Mouse (Mus musculus) layer of hippocampus, adult 18-20 months (tissue): Measurements from ENCODE around the gene Reep3. TPM values are rescaled to one million over a fixed set of nuclear protein-coding genes. Genes with fewer than 3 reads are reported as not detected.

Experiments used
- DNase-seq, 2 experiments: peaks; one replicate each; pipeline ENCODE4 v3.0.0; 2022; ENCODE audit warnings: low spot score in 2 of 2
- total RNA-seq, 2 experiments: library from RNA; stranded (reverse); gene quantifications; 2 replicates each; pipeline ENCODE4 v1.2.3; 2021

Reep3 gene
- total RNA-seq, 2 experiments from 2014 or later, result 18.0 to 20.6 TPM

DNA sequence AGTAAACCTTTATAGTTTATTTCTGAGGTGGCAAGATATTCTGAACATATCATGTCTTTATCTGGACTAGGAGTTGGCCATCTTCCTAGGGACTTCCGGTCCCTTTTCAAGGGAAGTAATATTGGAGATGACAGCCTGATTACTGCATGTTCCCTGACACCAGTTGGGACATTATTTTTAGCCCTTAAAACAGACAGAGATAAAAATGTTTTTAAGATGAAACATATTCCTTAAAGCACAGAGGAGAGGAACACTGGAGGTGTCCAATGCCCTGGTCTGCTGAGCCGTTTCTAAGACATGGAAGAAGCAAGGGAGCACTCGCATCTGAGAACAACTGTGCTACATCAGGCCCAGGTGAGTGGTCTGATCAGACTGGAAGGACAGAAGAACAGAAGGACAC is 119.7 kb downstream of the Reep3 start:
- DNase-seq, result peak in 1 of 2 experiments; percentile 7

DNA sequence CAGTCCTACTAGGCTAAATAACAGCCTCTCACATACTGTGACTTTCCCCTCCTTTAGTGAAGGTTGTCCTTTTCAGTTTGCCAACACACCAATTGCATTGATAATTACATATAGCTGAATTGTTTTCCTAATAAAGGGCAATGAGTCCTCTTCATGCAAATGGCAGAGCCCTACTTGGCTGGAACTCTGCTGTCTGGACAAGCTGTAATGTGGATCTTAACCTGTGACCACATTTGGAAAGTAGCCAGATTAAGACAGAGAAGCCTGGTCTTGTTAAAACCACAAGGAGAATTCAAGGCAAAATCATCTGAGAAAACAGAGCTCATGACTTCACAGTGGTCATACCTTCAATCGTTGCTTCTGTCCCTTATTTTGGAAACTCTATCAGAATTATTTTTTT is 121.3 kb downstream of the Reep3 start:
- DNase-seq, result no peak

DNA sequence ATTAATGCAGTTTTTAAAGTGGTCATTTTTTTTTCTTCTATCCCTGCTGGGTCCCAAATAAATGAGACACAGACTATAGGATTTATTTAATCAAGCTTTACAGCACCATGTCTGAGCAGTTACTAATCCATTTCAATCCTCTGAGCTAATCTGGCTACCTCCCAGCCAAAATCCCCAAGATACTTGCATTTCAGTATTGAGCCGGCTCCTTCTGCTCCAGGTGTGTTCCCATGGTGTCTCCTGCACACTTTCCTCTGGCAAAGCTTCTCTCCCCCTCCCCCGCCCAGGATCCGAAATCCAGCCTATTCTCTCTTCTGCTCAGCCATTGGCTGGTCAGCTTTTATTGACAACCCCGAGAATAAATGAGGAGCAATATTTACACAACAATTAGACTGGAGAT is 122.3 kb downstream of the Reep3 start:
- DNase-seq, result no peak

DNA sequence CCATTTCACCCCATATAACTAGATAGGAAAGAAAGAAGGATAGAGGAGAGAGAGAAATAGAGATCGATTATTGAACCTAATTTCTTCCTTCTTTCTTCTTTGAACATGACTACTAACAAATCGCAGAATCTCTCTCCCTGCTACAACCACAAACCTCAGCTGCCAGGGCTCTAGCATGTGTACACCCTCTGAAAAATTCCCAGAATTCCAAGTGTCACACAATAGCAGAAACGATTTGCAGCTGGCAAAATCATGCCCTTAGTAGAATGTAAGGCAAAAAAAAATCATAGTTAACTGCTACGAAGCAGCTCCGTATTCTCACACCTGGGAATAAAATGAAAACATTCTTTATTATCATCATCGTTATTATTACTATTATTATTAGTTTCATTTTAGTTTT is 122.9 kb downstream of the Reep3 start:
- DNase-seq, result no peak

DNA sequence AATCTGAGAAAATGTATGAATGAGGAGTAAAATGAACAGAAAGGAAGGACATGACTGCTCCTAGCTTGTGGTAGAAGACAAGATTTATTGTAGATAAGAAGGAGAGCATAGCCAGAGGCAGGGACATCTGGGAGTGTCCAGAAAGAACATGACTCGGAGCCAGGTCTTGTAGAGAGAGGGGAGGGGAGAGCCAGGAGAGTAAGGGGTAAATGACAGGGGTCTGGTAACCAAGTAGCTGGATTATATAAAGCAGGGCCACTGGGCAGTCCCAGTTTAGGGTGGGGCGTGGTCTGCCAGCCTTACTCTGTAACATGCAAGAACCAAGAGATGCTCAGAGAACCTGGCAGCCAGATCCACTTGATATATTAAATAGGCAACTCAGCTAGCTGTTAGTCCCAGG is 123.5 kb downstream of the Reep3 start:
- DNase-seq, result no peak

DNA sequence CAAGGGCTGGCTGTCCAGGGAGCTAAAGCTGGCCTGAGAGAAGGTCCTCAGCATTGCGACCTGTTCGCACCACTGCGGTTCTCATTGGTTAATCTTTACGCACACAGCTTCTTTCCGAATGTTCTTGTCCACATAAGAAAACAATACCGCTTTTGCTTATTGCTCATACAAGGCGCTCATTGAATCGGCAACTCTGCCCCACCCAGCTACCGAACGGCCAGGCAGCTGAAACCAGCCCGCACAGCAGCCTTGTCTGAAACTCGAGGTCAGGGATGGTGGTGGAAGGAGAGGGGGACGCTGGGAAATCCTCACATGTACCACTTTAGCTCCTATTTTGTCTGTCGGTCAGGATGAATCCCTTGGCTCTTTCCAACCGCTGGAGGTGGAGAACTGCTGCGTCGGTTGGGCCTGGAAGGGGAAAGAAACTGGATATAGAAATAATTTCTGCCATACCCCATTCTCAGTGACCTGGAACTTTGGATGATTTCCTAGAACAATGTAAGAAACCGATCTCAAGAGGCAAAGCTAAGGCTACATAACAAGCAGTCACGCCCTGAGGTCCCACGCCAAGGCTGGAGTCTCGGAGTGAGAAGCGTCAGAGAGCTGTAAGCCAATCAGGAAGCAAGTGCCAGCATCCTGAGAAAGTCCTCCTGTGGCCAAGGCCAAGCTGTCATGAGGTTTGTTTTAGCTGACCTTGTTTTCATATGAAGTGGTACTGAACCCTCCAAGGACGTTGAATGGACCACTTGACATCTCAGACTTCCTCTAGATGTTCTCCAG is 126.2 kb downstream of the Reep3 start:
- no peak for DNase-seq

DNA sequence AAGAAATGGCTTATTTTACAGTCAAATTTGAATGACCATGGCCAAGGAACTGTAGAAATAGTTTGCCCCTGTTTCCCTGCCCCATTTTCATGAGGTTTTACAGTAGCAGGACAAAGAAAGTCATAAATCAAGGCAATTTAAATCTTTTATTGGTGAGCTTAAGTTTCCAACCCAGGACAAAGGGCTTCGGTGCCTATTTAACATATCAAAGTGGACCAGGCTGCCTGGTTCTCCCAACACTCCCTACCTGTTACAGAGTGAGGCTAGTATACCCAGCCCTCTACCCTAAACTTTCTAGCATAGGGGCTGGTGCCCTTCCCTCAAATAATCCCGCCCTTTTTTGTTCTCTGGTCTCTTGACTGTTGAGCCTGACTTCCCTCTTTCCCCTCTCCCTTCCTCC is 127.2 kb downstream of the Reep3 start:
- no peak for DNase-seq

DNA sequence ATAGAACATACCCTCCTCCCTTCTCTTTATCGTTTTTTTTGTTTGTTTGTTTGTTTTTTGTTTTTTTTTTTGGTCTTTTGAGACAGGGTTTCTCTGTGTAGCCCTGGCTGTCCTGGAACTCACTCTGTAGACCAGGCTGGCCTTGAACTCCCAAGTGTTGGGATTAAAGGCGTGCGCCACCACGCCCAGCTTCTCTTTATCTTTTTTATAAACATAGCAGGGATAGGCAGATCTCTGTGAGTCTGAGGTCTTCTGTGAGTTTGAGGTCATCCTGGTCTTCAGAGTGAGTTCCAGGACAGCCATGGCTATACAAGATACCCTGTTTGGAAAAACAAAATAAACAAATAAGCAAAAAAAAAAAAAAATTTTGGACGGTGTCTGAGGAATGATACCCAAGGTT is 127.7 kb downstream of the Reep3 start:
- DNase-seq, result no peak

DNA sequence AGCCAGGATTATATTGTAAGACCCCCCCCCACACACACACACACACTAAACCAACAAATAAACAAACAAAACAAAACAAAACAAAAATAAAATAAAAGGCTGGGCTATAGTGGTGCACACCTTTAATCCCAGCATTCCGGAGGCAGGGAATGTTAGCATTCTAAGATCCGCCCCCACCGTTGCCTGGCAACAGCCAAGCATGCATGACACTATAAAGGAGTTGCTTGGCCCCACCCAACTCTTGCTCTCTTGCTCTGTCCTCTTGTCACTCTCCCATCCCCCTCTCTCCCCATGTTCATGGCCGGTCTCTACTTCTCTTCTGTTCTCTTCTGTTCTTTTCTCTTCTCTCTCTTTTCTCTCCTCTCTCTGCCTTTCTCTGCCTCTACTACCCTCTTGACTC is 128.2 kb downstream of the Reep3 start:
- no peak for DNase-seq

DNA sequence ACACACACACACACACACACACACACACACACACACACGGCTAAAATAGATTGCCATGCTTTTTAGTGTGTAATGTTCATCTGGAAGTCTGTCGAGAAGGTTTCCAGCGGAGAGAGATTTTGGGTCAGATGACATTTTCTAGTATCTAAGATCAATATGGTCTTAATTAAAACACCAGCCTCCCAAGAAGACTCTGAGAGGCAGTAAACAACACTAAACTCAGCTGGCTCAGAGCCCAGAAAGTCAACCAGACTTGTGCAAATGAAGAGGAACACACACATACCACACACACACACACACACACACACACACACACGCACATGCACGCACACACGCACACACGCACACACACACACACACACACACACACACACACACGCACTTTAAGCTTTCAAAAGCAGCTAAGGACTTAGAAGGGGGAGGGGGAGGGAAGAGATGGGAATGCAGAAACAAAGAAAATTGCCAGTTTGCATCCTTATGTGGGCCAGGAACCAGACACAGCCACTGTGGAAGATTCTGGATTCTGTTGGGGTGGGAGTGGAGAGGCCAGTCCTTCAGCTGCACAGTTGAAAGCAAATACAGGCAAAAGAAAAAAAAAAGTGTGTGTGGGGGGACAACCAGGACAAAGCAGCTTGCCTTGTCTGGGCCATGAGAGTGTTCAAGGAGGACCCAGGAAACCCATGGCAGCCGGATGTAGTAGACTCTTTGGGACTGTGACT is 130.2 kb downstream of the Reep3 start:
- DNase-seq, result peak in 1 of 2 experiments; percentile 25

DNA sequence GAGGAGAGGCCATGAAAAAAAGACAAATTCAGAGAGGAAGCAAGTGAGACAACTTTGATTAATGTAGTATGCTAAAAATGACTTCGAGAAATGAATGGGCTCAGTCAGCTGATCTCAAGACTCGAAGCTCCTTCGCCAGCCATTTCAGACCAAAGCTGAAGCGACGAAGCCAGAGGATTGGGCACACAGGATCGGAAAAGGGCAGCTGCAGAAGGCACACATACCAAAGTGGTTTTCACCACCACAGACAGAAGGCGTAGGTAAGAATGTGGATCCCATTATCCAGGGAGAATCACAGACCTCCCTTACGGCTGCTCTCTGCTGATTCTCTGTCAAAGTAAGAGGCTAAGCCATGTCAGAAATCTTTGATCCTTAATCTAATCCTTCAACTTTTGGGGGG is 136.6 kb downstream of the Reep3 start:
- no peak for DNase-seq

Other genes starting within 250 kb of the Reep3 start
- 100 to 1,000 TPM in 1 of 2 experiments, 10 to 100 TPM in 1; 86.0 to 101 TPM for gene Jmjd1c, start 820 bp downstream of the Reep3 start, total RNA-seq
- gene Nrbf2, start 188.4 kb upstream of the Reep3 start, total RNA-seq, result 10 to 100 TPM; 18.4 to 21.6 TPM